Mouse (Mus musculus): ENCODE measurements at regions not wholly inside any gene's neighbourhood (a gene's known extent, or its start where the extent isn't known, plus 50 kb on each side); places are given as distances from the start of the nearest gene placed in this dataset.

DNA sequence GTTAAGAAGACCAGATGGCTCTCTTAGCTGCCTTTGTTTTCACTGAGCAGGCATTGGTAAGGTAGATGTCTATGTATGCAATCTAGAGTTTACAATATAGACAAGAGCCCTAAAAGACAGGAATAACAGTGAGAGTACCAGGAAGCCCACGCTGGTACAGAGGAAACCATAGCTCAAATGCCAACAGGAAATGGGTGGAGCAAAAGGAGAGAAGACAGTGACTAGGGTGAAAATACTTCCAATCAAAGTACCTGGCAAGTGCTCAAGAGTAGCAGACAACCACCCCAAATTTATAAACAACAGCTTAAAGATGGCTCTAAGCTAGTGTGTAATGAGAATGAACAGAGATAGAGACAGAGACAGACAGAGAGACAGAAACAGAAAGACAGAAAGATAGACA is 151.5 kb upstream of the Negr1 start:
- no peak for DNase-seq (ENCODE audit: low spot score in 2 of 2)

GRCm38 (mm10) chr3:156412757-156413156 is 148.8 kb upstream of the Negr1 start:
- DNase-seq (ENCODE audit: low spot score in 2 of 2) = no peak

GRCm38 (mm10) chr3:156414431-156415427 is 146.9 kb upstream of the Negr1 start:
- DNase-seq (ENCODE audit: low spot score in 2 of 2) = no peak

DNA sequence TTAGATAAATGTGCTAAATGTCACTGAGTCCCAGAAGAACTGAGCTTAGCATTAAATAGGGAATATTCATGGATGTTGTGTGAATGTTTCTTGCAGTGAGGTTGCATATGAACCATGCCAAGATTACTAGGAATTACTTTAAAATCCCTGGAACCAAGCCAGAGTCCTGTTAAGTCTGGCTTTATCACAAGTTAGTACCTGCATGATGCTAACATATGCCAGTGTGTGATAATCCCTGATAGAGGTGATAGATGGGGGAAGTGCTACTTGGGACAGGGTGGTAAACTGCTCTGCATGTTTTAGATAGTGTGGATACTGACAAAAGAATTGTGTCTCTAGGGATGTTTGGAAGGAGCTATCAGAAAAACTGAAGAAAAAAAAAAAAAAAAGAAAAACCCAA is 143.5 kb upstream of the Negr1 start:
- DNase-seq (ENCODE audit: low spot score in 2 of 2) = no peak

- no peak for DNase-seq (ENCODE audit: low spot score in 2 of 2)
Observed at GRCm38 (mm10) chr3:156423100-156423499, 138.5 kb upstream of the Negr1 start.

GRCm38 (mm10) chr3:156455042-156455441 is 106.6 kb upstream of the Negr1 start:
- no peak for DNase-seq (ENCODE audit: low spot score in 2 of 2)

GRCm38 (mm10) chr3:156463299-156463698 is 98.3 kb upstream of the Negr1 start:
- no peak for DNase-seq (ENCODE audit: low spot score in 2 of 2)

DNA sequence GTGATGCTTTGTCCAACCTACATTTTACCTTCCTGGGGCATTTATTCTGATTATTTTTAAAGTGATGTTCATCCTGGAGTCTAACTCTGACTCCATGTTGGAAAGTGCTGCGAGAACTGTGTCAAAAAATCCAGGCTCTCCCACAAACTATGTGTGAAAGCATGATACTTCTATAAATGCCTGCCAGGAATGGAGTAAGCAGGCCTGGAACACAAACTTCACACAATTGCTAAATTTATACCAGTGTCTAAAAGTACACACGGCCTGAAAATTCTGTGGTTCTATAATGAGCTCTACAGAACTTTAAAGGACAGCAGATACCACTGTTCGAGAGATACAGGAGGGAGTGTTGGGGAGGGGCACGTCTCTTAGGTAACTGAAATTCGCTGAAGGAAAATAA is 96.0 kb upstream of the Negr1 start:
- no peak for DNase-seq (ENCODE audit: low spot score in 2 of 2)

DNA sequence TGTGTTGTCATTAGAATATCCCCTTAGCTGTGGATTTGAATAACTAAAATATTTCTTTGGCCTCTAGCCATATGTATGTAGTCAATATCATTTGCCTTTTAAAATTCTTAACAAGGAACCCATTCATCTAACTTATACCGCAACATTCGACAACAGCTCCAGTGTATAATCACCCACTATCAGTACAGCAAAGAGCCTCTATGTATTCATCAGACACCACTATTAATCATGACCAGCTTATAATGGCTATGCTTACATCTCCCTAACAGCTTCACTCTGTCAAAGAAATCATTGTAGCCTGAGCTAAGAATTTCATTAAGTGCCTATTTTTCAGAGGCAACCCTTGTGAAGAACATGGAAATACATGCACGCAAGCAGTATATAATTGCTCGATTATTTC is 88.9 kb upstream of the Negr1 start:
- no peak for DNase-seq (ENCODE audit: low spot score in 2 of 2)
